Mouse (Mus musculus): Measurements from ENCODE around the gene Nup54. TPM values are rescaled to one million over a fixed set of nuclear protein-coding genes. Genes with fewer than 3 reads are reported as not detected.

Nup54 gene
- polyA plus RNA-seq (2016; fragmentation: Nextera tagmentation; extraction: Ambion mirVana) = 76.6 and 81.9 TPM in 2 replicates

DNA sequence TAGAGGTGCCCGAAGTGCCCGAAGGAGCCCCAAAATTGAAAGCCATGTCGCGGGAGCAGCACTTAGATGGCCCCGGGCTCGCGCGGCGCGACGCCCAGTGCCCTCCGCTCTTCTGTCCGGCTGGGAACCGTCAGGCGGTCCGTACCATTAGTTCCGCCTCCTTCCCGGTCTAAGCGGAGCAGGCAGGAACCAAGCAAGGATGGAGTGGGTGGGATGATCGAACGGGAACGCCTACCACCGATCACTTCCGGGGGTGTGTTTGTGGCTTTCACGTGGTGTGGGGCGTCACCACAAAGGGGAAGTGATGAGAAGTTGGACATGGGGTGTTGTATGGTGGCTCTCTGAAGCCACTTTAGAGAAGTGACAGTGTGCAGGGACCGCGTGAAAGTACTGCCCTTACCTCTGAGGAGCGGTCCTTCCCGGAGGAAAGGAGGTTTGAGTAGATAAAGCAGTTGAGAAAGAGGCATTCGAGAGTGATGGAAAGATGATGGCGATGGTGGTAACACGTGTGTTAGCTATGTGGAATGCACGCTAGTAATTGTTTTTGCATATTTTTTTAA lies at the start of gene Nup54:
TSS of gene Nup54 (minus strand) at position 195 of the 560 bp plus-strand sequence.
- Histone ChIP-seq H3K4me3 (peak within 1 kb of the TSS; percentile 99), H3K9me3 (replicated peaks) (no peaks in the 10 kb centered on the region), H3K27me3 (ENCODE audit: low read depth, poor library complexity, severe bottlenecking) (no peaks in the 10 kb centered on the region), H3K4me1 (peaks cover 13% of the 10 kb centered on the region), H3K36me3 (peaks cover 11% of the 10 kb centered on the region), H3K27ac (peak within 1 kb of the TSS; percentile 97)
- 1% methylated on average over 34 of the region's 34 CpGs for WGBS
- DNase-seq (ENCODE audit: low spot score) = peak; percentile 96

DNA sequence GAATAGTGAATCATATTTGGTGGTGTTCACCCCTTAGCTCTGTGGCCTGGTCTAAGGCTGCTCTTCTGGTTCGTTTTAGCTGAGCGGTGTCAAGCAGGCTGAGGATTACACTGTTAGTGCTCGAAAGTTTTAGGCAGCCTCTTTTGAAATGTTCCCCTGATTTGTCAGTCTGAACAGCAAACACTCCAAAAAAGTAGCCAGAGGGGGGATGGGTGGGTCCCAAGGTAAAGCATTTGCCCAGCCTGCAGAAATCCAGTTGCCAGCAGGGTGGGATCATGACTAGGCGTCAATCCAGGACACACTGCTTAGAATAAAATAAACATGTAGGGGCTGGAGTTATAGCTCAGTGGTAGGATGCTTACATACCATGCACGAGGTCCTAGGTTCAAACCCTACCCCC lies 37.8 kb upstream of the Nup54 start:
- H3K9me3 ChIP-seq (replicated peaks) = no peaks in the 10 kb centered on the region
- H3K36me3 ChIP-seq = peaks cover 8% of the 10 kb centered on the region
- no peak for DNase-seq (ENCODE audit: low spot score)
- H3K27ac ChIP-seq = no peak overlapping the region
- H3K27me3 ChIP-seq (ENCODE audit: low read depth, poor library complexity, severe bottlenecking) = no peaks in the 10 kb centered on the region
- H3K4me3 ChIP-seq = no peak overlapping the region
- no peaks in the 10 kb centered on the region for H3K4me1 ChIP-seq
- WGBS = 87% methylated on average over 5 of the region's 5 CpGs

DNA sequence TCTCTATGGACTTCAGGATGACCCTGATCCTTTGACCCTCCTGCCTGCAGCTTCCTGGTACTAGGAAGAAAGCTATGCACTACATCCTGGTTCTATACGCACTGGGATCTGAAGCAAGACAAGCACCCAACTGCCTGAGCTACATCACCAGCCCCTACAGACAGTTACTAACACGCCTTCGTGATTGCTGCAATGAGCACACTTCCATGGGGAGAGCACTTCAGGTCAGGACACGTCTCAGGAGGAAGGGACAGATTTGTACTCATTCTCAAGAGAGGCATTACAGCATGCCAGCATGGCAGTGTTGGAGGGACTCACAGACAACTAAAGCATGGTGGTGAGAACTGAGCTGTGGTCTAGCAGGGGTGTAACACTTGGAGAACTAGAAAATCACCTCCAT lies 36.5 kb upstream of the Nup54 start:
- Histone ChIP-seq H3K27ac (no peak overlapping the region), H3K36me3 (peaks cover 8% of the 10 kb centered on the region), H3K4me3 (no peak overlapping the region), H3K9me3 (replicated peaks) (no peaks in the 10 kb centered on the region), H3K4me1 (no peaks in the 10 kb centered on the region), H3K27me3 (ENCODE audit: low read depth, poor library complexity, severe bottlenecking) (no peaks in the 10 kb centered on the region)
- DNase-seq (ENCODE audit: low spot score) = no peak
- WGBS = 85% methylated on average over 4 of the region's 4 CpGs

DNA sequence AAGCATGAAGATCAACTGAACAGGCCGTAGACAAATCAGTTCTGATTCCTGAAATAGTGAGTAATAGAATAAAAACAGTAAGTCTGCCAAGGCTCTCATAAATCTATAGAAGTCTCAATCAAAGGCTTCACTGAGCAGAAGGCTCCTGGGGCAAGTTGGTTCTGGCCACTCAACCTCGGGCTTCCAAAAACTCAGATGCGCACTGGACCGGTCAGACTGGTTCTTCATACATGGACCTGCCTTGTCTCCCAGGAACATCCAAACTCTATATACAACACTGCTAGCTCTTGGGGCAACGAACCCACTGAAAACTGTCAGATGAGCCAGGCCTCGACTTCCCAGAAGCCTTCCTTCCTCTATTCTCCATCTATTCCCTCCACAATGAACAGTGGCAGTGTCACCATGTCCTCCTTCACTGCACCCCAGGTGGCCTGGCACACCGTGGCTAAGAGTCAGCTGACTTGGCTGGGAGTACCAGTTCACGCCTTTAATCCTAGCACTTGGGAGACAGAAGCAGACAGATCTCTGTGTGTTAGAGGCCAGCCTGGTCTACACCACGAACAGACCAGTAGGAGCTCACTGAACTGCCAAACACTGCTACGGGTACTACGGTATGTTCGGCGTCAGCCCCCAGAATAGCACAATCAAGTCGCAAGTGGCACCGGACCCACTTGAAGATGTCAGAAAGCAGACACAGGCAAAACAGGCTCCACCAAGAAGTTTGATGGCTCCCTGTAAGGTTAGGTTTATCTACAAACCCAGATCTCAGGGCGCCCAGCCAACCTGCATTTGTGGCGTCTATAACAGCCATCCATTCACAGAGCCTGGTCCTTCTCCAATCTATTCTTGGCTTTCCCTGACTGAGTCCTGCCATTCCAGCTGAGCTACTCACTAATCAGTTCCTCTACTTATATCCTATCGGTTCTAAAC lies 34.4 kb upstream of the Nup54 start:
- Histone ChIP-seq H3K27ac (no peak overlapping the region), H3K4me3 (no peak overlapping the region), H3K9me3 (replicated peaks) (no peaks in the 10 kb centered on the region), H3K4me1 (no peaks in the 10 kb centered on the region), H3K36me3 (no peaks in the 10 kb centered on the region), H3K27me3 (ENCODE audit: low read depth, poor library complexity, severe bottlenecking) (no peaks in the 10 kb centered on the region)
- WGBS = 92% methylated on average over 18 of the region's 18 CpGs
- DNase-seq (ENCODE audit: low spot score) = no peak

DNA sequence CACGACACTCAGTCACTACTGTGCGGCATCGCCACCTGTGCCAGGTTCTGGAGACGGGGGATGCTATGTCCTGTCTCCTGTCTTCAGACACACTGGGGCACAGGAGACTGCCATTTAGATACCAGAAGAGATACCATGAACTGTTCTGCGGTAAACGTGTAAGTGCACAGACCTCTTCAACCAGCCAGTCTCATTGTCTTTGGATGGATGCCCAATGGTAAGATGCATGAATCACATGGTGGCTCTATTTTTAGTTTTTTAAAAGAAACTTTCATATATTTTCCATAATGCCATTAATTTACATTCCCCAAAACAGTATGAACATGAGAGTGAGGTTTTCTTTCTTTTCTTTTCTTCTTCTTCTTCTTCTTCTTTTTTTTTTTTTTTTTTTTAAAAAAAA lies 33.2 kb upstream of the Nup54 start:
- no peaks in the 10 kb centered on the region for H3K27me3 ChIP-seq (ENCODE audit: low read depth, poor library complexity, severe bottlenecking)
- no peak overlapping the region for H3K4me3 ChIP-seq
- WGBS = 94% methylated on average over 6 of the region's 6 CpGs
- no peak for DNase-seq (ENCODE audit: low spot score)
- no peaks in the 10 kb centered on the region for H3K9me3 ChIP-seq (replicated peaks)
- H3K27ac ChIP-seq = no peak overlapping the region
- no peaks in the 10 kb centered on the region for H3K36me3 ChIP-seq
- H3K4me1 ChIP-seq = no peaks in the 10 kb centered on the region; the same call in 1 of the 2 replicates

DNA sequence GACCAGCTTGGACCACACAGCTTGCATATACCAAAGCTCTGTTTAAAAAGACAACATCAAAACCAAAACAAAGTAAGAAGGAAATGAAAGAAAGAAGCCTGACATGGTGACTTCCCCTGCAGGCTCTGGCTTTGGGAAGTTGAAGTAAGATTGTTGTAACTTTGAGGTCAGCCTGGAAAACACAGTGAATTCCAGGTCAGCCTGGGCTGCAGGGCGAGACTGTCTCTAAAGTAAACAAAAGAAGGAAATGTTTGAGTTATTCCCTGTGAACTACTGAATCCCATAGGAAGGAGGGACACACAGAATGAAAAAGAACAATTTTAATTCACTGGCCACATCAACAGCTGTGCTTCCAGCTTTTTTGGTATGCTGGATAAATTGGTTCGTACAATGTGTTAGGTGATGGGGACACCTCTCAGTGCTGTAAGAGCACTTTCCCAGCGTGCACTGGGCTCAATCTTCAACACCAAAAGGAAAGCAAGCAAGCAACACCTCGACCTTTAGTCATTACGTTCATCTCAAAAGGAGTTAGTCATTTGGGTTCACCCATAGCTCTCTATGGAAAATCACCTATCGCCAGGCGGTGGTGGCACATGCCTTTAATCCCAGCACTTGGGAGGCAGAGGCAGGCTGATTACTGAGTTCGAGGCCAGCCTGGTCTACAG lies 32.2 kb upstream of the Nup54 start:
- no peak overlapping the region for H3K27ac ChIP-seq
- no peaks in the 10 kb centered on the region for H3K9me3 ChIP-seq (replicated peaks)
- H3K27me3 ChIP-seq (ENCODE audit: low read depth, poor library complexity, severe bottlenecking) = no peaks in the 10 kb centered on the region
- no peaks in the 10 kb centered on the region for H3K36me3 ChIP-seq
- H3K4me1 ChIP-seq = peaks cover 4% of the 10 kb centered on the region; the same call in 1 of the 2 replicates
- 83% methylated on average over 8 of the region's 8 CpGs for WGBS
- no peak overlapping the region for H3K4me3 ChIP-seq
- no peak for DNase-seq (ENCODE audit: low spot score)

DNA sequence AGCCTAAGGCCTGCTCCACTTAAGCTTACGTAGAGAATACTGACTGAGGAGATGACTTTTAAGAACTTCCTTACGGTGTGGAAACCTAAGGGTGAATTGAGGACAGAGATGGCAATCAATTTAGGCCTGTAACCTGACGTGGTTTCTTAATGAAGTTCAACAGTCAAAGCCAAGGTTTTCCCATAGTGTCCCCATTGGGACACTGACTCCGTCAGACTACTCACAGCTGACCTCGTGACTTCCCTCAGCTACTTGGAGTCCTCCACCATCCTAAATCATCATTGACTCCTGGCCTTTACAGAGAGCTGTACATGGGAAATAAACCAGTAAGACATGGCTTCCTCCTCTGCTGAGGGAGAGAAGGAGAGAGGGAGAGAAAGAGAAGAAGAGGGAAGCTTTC lies 30.5 kb upstream of the Nup54 start:
- no peak for DNase-seq (ENCODE audit: low spot score)
- no peak overlapping the region for H3K27ac ChIP-seq
- no peaks in the 10 kb centered on the region for H3K27me3 ChIP-seq (ENCODE audit: low read depth, poor library complexity, severe bottlenecking)
- H3K4me1 ChIP-seq = peaks cover 4% of the 10 kb centered on the region; the same call in 1 of the 2 replicates
- no peaks in the 10 kb centered on the region for H3K9me3 ChIP-seq (replicated peaks)
- H3K36me3 ChIP-seq = peaks cover 7% of the 10 kb centered on the region; the same call in 1 of the 2 replicates
- WGBS = 86% methylated on average over 5 of the region's 5 CpGs
- no peak overlapping the region for H3K4me3 ChIP-seq

DNA sequence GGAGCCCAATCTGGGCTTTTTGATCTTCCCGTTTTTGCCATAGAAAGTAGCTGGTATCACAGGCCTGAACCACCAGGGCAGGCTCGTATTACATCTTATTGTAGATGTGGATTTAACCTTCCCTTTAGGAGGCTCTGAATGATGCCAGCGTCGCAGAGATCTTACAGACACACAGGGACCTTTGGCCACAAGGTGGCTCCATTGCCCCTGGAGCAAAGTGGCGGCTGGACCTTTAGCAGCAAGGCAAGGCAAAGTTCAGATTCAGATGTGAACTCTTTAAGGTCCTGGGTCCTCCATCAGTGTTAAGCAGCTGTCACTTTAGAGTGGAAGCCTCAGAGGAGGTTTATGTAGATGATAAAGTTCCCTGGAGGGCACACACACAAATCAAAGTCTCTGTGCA lies 26.3 kb upstream of the Nup54 start:
- no peaks in the 10 kb centered on the region for H3K27me3 ChIP-seq (ENCODE audit: low read depth, poor library complexity, severe bottlenecking)
- no peaks in the 10 kb centered on the region for H3K9me3 ChIP-seq (replicated peaks)
- peak; percentile 65 for DNase-seq (ENCODE audit: low spot score)
- H3K36me3 ChIP-seq = peaks cover 12% of the 10 kb centered on the region
- H3K4me1 ChIP-seq = peaks cover 4% of the 10 kb centered on the region; the same call in 1 of the 2 replicates
- WGBS = 17% methylated on average over 5 of the region's 5 CpGs
- H3K27ac ChIP-seq = no peak overlapping the region
- H3K4me3 ChIP-seq = no peak overlapping the region

DNA sequence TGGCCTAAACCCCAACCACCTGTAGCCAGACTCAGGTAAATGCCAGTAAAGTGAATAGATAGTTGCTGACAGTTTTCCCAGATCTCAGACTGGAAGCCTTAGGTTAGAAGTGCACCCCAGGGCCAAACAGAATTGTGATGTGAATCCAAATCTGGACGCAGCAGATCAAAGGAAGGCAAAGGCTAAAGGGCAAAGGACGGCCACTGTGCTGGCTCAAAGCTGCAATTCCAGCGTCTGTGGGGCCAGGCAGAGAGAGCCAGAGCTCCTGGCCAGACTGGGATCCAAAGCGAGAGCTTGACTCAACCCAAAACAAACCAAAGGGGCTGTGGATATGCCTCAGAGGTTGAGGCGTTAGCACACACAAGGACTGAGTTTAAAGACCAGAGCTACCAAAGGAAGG lies 23.7 kb upstream of the Nup54 start:
- Histone ChIP-seq H3K27me3 (ENCODE audit: low read depth, poor library complexity, severe bottlenecking) (no peaks in the 10 kb centered on the region), H3K27ac (no peak overlapping the region), H3K36me3 (peaks cover 21% of the 10 kb centered on the region), H3K4me1 (peaks cover 4% of the 10 kb centered on the region; the same call in 1 of the 2 replicates), H3K9me3 (replicated peaks) (no peaks in the 10 kb centered on the region), H3K4me3 (no peak overlapping the region)
- WGBS = 23% methylated on average over 5 of the region's 5 CpGs
- no peak for DNase-seq (ENCODE audit: low spot score)

DNA sequence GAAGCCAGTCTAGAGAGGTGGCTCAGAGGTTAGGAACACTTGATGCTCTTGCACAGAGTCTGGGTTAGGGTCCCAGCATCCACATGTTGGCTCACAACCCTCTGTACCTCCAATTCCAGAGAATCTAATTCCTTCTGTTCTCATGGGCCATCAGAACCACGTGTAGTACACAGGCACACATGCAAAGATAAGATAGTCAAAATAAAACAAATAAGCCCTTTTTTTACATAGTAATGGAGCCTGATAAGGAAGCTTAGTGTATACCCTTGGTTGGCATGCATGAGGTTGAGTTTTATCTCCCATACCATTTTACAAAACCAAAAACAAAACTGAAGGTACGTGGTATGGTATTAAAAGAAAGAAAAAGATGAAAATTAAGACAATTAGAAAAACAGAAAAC lies 22.4 kb upstream of the Nup54 start:
- H3K27me3 ChIP-seq (ENCODE audit: low read depth, poor library complexity, severe bottlenecking) = no peaks in the 10 kb centered on the region
- no peak overlapping the region for H3K27ac ChIP-seq
- WGBS = 83% methylated on average over 2 of the region's 2 CpGs
- DNase-seq (ENCODE audit: low spot score) = no peak
- H3K4me1 ChIP-seq = no peaks in the 10 kb centered on the region; the same call in 1 of the 2 replicates
- no peaks in the 10 kb centered on the region for H3K9me3 ChIP-seq (replicated peaks)
- H3K4me3 ChIP-seq = no peak overlapping the region
- H3K36me3 ChIP-seq = peaks cover 27% of the 10 kb centered on the region

DNA sequence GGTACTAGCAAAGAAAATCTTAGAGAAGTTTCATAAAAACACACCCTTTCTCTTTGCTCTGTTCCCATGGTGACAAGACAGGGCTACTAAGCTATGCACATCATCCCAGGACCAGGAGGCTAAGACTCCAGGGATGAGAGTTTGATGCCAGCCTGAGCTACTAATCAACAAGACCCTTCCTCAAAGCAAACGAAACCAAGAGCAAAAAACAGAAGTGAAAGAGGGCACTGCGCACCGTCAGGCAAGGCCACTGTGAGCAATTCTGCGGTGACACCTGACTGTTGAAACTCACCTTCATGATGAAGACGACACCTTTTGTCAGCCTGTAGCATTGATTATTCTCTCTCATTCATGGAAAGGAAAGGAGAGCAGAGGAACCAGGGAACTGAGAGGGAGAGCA lies 17.9 kb upstream of the Nup54 start:
- H3K36me3 ChIP-seq = peaks cover 56% of the 10 kb centered on the region
- DNase-seq (ENCODE audit: low spot score) = no peak
- H3K4me3 ChIP-seq = no peak overlapping the region
- no peaks in the 10 kb centered on the region for H3K4me1 ChIP-seq
- H3K27ac ChIP-seq = no peak overlapping the region
- H3K9me3 ChIP-seq (replicated peaks) = no peaks in the 10 kb centered on the region
- WGBS = 95% methylated on average over 5 of the region's 5 CpGs
- no peaks in the 10 kb centered on the region for H3K27me3 ChIP-seq (ENCODE audit: low read depth, poor library complexity, severe bottlenecking)

DNA sequence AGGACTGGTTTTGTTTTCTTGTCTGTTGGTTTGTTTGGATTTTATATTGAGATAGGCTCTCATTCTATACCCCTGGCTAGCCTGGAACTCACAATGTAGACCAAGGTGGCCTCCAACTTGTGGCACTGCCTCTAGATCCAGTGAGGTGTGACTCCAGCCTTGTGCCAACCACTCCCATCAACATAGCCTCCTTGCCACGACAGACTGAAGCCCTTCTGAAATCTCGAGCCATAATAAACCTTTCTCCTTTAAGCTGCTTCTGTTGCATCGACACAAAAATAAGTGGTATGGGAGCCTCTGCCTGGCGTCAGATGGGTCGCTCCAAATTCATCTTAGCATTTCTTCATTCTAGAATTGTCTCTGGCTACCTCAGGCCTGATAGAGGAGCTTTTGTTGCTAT lies 11.7 kb upstream of the Nup54 start:
- 96% methylated on average over 5 of the region's 5 CpGs for WGBS
- Histone ChIP-seq H3K36me3 (peaks cover 67% of the 10 kb centered on the region), H3K27me3 (ENCODE audit: low read depth, poor library complexity, severe bottlenecking) (no peaks in the 10 kb centered on the region), H3K4me1 (no peaks in the 10 kb centered on the region), H3K9me3 (replicated peaks) (no peaks in the 10 kb centered on the region), H3K27ac (no peak overlapping the region), H3K4me3 (no peak overlapping the region)
- DNase-seq (ENCODE audit: low spot score) = no peak

DNA sequence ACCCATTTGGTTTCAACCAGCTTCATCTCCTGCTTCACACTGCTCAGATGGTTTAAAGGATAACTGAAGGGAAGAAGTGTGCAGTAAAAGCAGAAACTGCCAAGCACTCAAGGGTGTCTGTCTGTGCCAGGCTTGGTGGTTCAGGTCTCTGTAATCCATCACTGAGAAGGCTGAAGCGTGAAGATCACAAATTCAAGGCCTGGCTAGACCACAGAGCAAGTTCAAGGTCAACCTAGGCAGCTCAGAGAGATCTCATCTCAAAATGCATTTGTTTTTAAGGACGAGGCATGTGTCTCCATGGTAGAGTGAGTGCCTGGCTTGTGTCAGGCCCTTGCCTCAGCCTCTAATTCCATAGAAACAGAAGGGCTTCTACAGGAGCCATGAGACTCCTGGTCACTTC lies 10.0 kb upstream of the Nup54 start:
- Histone ChIP-seq H3K4me1 (no peaks in the 10 kb centered on the region), H3K27me3 (ENCODE audit: low read depth, poor library complexity, severe bottlenecking) (no peaks in the 10 kb centered on the region), H3K36me3 (peaks cover 54% of the 10 kb centered on the region), H3K9me3 (replicated peaks) (no peaks in the 10 kb centered on the region), H3K4me3 (no peak overlapping the region), H3K27ac (no peak overlapping the region)
- no peak for DNase-seq (ENCODE audit: low spot score)
- WGBS = 81% methylated on average over 2 of the region's 2 CpGs

Data from limb, embryonic 10.5 days (tissue).